Mouse (Mus musculus) megakaryocyte progenitor cell, adult 5-6 weeks (primary cell): ENCODE data around the gene Vps26b. TPM values are rescaled to one million over a fixed set of nuclear protein-coding genes. Genes with fewer than 3 reads are reported as not detected.

Experiments
- ATAC-seq: replicated peaks from 2 replicates; pipeline ENCODE4 v1.8.0; 2016; ENCODE audit warnings: mild to moderate bottlenecking, moderate TSS enrichment, inconsistent platforms; ENCODE audit not compliant: poor library complexity
- total RNA-seq, 2 experiments: library from RNA; stranded (forward) in 1 of 2; stranded (reverse) in 1 of 2; fragments of 157-497, 149-512 nt in 1 of 2; fragments of 200-1000 nt in 1 of 2; gene quantifications; 2 replicates each; pipeline versions ENCODE4 v1.2.3 to v1.2.4; 2015 to 2017

Gene Vps26b
- total RNA-seq (2015) (47.7 and 55.6 TPM in 2 replicates), total RNA-seq (2017) (40.1 and 44.7 TPM in 2 replicates)

DNA sequence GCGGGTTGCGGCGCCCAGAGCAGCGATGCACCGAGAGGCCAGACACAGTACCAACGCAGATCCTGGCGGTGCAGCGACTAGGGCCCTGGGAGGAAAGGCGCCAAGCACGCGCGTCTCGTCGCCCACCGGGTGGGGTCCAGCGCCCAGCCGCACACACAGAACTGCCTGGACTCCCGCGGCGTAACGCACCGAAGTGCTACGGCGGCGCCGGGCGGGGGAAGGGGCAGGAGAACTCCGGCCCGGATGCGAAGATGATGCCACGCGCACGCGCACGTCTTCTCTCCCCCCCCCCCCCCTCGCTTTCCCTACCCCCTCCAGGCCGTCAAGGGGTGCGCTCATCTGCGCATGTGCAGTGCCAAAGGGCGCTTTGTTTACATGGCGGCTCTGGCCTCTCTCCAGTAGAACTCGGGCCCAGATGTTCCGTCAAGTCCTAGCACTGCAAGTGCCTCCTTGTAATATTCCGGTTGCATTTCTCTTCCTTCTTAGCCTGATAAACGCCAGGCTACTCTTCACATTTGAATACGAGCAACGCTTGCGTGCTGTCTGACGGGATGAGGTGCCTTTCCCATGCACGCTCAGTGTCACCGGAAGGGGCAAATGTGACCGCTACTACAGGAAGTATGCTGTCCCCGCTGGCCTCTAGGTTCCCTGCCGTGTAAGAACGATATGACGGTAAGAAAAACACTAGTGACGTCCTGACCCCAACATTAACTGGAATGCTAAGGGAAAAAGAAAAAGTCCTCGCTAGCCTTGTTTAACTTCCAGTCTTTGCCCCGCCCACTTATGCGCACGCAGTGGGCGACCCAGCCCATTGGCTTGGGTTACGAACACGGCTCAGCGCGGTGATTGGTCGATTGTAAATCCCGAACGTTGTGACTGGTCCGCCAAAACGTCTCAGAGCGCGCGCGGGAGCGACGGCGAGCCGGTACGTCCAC, at the start of gene Vps26b, which contains the start of gene Ncapd3:
Gene Vps26b, minus strand, starts transcription at position 238 of the 935 bp plus-strand sequence.
Gene Ncapd3, plus strand, starts transcription at position 348 of the 935 bp plus-strand sequence.
- peak; percentile 83 for ATAC-seq

DNA sequence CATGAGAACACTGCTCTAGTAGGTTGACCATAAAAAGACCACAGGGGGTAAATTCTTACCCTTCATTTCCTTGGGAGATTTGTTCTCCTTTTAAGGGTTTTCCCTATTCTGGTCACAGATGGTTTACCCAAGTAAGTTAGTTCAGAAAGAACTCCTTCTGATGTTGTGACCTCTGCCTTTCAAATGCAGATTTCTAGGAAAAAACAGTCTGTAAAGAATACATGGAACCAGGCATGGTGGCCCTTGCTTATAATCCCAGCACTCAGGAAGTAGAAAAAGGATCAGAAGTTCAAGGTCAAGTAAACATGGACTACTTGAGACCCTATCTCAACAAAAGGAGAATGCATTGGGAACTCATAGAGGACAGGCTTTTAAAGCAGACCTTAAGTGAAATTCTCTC, 45.9 kb upstream of the Vps26b start:
- ATAC-seq: no peak

DNA sequence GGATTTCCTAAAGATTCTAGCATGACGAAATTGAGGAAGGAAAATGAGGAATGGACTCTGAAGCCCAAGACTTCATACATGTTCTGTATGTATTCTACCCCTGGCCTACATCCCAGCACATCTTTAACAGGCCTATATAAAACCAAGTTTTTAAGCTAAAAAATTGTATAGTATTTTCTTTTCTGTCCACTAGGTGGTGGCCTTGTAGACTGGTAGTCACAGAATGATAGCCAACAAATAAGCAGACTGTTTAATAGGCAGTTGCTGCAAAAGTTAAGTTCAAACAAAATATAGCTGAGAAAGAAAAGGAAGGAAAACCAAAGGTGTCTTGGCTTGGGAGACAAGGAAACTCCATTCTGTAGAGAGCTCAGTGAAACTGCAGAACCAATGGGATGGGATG, 44.8 kb upstream of the Vps26b start:
- peak; percentile 50; the same call in 1 of the 2 replicates for ATAC-seq

DNA sequence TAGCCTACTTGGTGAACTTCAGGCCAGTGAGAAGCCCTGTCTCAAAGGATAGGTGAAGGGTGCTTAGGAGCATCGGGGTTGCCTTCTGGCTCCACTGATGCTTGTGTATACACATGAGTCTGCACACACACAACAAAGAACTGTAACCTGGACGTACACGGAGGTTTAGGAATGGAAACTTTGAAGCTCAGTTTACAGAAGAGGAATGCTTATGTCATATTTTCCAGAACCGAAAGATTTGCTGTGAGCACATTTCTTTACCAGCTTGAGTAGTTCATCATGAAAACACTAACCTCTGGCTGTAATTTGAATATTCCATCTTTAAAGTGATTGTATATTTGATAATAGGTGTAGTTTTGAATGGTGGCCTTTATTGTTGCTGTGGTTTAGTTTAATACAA, 41.0 kb upstream of the Vps26b start:
- ATAC-seq: no peak

DNA sequence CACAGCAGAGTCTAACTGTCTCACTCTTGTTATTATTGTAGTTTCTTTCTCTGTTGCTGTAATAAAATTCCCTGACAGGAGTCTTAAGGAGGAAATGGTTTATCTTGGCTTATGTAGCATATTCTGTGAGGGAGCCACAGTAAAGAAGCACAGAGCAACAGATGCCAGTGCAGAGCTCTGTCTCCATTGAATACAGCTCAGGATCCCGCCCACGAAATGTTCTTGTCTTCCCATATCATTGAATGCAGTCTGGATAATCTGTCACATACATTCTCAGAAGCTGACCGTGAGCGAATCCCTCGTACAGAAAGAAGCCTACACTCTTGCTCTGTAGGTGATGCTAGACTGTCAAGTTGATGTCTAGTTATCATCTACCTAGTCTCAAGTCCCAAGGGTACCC, 28.5 kb upstream of the Vps26b start:
- ATAC-seq: no peak

DNA sequence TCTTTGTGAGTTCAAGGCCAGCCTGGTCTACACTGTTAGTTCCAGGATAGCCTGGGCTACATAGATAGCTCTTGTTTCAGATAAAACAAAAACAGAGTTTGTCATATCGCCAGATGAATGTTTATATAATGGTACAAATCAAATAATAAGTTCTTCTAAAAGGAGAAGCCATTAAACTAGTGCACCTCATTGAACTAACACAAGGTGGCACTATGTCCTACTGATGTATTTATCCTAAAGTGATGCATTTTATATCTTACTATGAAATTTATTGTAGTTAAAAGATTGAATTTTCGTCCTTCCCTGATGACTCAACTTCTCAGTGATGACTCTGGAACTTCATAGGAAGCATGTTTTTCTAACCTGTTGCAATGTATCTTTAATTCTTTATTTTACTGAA, 19.6 kb upstream of the Vps26b start:
- no peak for ATAC-seq

DNA sequence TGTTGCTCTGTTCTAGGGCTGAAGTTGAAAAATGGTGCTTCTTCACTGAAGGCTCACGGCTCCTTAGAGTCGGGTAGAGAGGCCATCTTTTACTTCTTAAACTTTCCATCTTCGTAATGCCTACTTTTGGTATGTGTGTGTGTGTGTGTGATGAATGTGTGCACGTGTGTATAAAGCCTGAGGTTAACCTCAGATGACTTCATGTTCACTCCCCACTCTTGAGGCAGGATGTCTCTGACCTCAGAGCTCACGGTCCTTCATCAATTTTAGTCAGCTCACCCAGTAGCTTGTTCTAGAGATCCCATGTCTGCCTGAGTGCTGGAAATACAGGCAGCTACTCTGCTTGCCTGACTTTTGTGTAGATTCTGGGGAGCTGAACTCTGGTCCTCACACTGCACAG, 14.0 kb upstream of the Vps26b start:
- ATAC-seq: no peak

DNA sequence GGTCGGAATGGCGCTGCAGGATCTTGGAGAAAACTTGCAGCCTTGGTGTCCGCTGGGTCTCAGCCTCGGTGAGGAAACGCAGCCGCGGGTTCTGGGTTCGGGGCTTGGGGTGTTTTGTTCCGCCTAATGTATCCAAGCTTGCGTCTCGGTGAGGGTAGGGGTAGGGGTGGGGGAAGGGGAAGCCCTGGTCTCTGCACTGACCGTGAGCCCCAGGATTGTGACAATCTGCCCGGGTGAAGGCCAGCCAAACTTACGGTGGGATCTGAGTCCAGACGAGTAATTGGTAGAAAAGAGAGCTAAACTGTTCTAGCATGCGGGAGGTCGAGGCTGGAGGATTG, 867 bp upstream of the Vps26b start:
- no peak for ATAC-seq

DNA sequence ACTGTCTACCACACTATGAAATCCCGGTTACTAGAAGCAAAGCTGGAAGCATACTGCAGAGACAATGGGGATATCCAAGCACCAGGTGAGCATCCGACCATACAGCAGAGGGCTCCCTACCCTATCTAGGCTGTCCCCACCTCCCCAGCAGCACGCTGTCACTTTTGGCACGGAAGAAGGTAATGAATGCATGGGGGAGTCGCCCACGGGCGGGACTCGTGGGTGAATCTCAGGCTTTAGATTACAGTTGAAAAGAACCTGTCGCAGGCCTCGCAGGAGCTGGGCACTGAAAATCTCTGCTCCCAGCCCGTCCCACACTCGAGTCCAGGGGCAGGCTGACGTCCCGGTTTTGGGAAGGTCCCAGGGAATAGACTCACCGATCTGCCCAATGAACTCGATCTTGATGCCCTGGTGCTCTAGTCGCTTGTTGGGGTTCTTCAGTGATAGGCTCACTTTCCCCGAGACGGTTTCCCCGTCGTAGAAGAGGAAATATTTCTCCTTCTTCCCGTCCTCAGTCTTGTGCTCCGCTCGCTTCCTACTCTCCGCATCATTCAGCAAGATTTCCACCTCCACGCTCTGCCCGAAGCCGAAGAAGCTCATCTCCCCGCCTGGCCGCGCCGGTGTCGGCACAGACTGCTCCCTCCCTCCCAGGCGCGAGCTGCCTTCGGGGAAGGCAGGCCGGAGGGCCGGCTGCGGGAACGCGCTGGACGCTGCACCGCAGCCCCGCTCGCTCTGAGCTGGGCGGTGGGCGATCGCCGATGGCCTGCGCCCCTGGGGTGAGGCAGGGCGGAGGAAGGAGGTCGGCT, 640 bp downstream of the Vps26b start:
- peak; percentile 27 for ATAC-seq

DNA sequence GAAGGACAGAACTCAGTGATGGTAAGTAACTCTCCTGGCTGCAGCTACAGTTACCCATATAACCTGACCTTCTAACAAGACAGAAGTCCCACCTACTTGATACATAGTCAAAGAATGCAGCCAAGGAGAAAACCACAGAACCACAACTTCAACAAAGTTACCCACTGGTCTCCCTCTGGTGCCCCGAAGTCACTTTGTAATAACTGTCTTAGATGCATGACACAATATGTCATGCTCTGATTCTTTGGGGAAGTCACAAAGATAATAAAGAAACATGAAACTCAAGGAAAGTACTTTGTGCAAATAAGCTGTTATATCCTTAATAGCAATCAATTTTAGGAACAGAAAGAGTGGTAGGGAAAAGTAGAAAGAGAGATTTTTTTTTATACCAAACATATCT, 3.2 kb downstream of the Vps26b start:
- peak; percentile 15; the same call in 1 of the 2 replicates for ATAC-seq

DNA sequence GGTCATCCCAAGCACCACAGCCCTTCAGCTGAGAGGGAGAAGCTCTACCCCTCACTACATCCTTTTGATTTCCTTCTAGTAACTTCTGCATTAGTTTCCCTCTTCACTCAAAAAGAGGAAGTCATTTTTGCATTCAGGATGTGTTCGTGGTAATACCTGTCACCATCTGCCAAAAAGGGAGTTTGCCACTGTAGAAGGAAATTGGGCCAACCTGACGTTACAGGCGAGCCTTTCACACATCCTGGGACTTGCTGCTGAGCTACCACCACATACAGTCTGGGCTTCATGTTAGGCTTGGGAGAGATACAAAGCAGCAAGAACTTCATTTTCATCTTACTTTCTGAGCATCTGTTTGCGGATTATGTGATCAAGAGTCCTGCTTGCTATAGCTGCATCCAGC, 6.2 kb downstream of the Vps26b start:
- ATAC-seq: peak; percentile 88

DNA sequence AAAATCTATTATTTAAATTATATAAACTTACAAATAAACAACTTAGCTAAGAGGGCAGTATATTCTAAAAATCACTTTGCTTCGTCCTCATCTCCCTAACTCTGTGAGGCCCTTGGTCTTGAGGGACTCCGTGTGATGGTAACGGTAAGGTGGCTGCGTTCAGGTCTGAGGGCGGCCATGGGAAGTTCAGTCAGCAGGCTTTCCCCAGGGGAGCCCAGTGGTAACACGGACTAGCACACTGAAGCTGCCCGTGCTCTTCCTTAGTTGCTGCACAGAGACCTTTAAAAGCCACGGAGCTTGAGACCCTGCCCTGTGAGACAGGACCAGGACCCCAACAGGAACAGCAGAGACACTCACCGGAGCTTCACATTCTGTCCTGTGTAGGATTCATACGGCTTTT, 10.9 kb downstream of the Vps26b start:
- ATAC-seq: no peak

DNA sequence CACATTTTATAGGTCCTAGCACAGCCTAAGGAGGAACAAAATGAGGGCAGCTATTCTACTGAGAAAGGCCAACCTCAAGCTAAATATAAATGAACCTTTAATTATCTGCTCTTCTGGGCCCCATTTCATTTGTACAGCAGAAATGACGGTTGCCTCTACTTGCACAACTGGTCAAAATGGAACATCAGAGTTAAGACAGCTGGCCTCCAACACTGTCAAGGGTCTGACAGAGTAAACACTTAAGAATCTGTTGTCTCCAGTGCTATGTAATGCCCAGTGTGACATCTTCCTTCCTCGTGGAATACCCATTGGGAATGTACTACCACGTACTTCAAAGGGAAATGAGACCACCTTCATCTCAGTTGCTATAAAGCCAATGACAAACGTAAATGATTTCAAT, 18.3 kb downstream of the Vps26b start:
- ATAC-seq: no peak

DNA sequence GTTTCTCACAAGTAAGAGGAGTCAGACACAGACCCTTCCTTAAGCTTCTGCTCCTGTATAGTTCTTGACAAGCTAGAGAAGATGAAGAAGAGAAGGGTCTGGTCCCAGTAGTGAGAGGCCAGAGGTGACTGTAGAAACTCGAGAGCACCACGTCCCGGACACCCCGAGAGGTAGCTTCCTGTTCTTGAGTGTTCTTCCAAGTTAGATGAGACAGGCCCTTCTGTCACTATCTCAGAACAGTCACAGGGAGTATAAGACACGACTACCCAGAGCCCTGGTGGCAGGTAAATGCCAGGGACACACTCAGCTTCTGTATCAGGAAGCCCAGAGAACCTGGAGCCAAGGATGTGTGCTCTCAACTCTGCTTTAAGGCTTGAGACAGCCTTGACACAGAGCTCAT, 20.6 kb downstream of the Vps26b start:
- no peak for ATAC-seq

DNA sequence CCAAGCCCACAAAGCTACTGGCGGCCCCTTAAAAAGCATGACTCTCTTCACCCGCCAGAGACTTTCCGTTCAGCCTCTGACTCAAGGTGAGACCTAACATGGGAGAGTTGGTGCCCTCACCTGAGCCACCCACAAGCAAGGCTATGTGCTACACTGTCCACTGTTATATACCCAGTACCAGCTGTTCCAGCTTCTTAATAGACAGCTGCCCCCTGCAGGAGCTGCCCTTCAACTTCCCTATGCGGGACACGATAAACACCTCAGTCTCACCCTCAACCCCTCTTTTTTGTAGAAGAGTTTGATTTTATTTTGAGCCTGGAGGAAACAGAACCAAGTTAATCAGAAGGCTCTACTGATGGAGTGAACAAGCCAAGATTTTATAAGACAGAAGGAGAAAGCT, 23.0 kb downstream of the Vps26b start:
- no peak for ATAC-seq

DNA sequence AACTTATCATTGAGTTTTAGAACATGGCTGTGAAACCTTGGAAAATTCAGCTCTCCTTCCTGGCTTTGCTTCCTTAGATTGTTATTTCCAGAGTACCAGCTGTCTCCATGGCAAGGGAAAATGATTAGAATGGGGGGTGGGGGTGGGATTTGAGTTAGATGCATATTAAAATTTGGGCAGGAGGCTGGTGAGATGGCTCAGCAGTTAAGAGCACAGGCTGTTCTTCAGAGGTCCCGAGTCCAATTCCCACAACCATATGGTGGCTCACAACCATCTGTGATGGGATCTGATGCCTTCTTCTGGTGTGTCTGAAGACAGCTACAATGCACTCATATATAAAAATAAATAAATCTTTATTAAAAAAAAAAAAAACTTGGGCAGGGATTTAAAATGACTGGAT, 23.9 kb downstream of the Vps26b start:
- ATAC-seq: no peak

DNA sequence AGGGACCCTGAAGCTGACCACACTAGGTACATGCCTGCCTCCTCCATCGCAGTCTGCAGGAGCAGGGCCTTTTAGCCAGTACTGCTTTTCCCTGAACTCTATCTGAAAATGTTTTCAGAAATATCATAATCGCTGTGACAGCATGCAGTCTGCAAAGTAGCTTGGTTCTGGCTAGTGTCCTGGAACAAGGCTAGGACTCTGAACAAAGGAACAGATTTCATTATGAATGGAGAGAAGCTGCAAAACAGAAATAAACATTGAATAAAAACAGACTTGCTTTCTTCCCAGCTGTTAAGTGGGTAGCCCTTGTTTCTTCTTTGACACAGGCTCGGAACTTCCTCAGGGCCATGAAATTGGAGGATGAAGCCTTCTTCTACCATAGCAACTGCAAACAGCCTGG, 24.6 kb downstream of the Vps26b start:
- no peak for ATAC-seq

DNA sequence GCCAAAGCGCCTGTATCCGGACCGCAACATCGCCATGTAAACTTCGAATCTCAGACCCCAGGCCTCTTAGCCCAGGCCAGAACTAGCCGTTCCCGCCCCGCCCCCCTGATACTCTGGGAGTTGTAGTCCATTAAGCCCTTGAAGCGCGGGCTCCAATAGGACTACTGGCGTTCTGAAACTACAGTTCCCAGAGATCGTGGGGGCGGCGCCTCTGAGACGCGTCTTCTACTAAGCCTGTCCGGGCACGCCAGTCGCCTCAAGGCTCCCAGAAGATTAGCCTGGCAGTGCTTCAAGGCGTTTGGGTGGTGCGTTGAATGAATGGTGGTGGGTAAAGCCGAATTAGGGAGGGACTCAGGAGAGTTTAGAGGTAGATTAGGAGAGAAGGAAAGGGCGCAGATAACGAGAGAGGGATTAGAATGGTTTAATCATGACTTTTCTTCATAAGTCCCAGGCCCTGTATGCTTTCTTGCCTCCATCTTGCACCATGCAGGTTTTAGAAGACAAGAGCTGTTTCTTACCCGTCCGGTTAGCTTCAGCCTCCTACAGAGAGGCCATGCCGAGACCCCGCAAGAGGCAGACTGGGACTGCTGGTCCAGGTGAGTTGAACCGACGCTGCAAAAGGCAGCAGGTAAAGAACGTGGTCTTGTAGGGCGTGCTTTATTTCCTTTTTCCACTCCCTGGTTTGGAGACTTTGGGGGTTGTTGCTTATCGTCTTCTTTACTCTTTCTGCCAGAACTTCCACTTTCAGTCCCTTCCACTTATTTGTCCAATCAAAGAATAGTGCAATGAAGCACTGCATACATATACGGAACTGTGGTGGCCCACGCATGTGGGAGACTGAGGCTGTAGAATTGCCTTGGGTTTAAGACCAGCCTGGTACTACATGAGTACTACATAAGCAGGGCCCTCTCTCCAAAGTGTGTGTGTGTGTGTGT, 30.1 kb downstream of the Vps26b start, which contains the start of the genes Acad8 and Thyn1:
Gene Acad8, minus strand, starts transcription at position 106 of the 935 bp plus-strand sequence.
Gene Thyn1, plus strand, starts transcription at position 250 of the 935 bp plus-strand sequence.
- peak; percentile 92 for ATAC-seq

DNA sequence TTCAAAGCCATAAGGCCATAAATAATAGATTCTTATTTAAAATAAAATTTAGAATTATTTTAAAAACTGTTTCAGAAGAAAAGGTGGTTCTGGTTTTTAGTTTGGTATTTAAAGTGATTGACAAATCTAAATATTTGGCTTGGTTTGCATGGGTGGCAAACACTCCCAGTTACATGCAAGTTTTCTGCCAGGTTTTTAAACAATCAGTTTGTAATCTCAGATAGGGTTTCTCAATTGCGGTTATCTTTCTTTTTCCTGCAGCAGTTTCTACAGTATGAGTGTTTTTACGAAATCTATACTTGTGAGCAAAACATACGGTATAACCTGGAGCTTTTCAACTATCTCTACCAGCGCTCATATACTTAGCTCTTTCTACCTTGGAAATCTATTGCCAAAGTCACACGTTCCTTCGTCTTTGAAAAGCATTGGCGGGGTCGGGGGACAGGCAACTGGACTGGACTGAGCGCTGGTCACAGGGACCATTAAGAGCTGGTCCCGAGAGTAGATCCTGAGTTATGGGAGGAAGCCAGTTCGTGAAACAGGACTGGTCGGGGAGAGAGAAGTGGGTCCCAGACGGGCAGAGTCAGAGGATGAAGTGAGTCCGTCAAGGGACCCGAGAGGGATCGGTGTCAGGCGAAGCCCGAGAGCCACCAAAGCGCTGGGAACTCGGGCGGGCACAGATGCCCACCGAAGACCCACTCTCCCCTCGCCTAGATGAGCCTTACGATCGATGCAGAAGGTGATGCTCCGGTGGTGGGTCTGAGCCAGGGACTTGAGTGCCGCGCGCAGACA, 31.0 kb downstream of the Vps26b start:
- no peak for ATAC-seq

DNA sequence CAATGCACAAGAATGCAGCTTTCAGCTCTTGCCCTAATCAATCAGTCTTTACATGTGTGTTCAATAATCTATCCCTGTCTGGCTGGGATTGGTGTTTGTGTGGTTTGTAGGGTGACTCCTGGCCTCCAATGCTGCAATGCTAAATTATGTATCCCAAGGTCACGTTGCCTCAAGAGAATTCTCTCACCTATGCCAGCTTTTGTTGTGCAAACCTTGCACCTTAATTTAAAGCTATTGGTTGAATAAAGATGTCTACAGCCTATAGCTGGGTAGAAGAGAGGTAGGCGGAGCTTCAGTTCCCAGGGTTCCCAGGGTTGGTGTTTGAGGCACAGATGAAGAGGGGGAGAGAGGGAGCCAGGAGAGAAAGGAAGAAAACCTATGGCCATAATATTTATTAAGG, 32.4 kb downstream of the Vps26b start:
- ATAC-seq: no peak
